Mouse (Mus musculus) forebrain, embryonic 14.5 days (tissue): ENCODE results near the gene Add3. TPM values are rescaled to one million over a fixed set of nuclear protein-coding genes. Genes with fewer than 3 reads are reported as not detected.

Experiments used
- ATAC-seq: fragments of 200-750 bp; cut with Nextera tagmentation; 2 replicates; pipeline ENCODE4 v1.8.0; 2017; ENCODE audit warnings: mild to moderate bottlenecking, moderate library complexity
- DNase-seq: peaks from one replicate; pipeline ENCODE4 v3.0.0-alpha.2; 2015; ENCODE audit warnings: low spot score
- H3K27ac ChIP-seq: fragments of 300-500 bp; sonication (generic); 2 replicates; pipeline ENCODE4 v1.5.1; 2014; ENCODE audit warnings: low read depth, mild to moderate bottlenecking, control low read depth, low read length, moderate library complexity
- H3K27me3 ChIP-seq: fragments of 300-500 bp; sonication (generic); replicated peaks from 2 replicates; pipeline ENCODE4 v1.6.1; 2014; ENCODE audit warnings: low read length, control low read depth, mixed read lengths; ENCODE audit not compliant: control insufficient read depth, insufficient read depth
- H3K36me3 ChIP-seq: fragments of 300-500 bp; sonication (generic); 2 replicates; pipeline ENCODE4 v1.6.1; 2014; ENCODE audit warnings: low read length, control low read depth; ENCODE audit not compliant: control insufficient read depth, insufficient read depth
- H3K4me1 ChIP-seq: fragments of 300-500 bp; sonication (generic); 2 replicates; pipeline ENCODE4 v1.6.1; 2014; ENCODE audit warnings: antibody characterized with exemption, low read length, control low read depth; ENCODE audit not compliant: control insufficient read depth, insufficient read depth
- H3K4me2 ChIP-seq: fragments of 300-500 bp; sonication (generic); 2 replicates; pipeline ENCODE4 v1.6.1; 2014; ENCODE audit warnings: mild to moderate bottlenecking, control low read depth, low read length
- H3K4me3 ChIP-seq: fragments of 300-500 bp; sonication (generic); 2 replicates; pipeline ENCODE4 v1.5.1; 2014; ENCODE audit warnings: low read depth, low read length, control low read depth
- H3K9ac ChIP-seq: fragments of 300-500 bp; sonication (generic); 2 replicates; pipeline ENCODE4 v1.6.1; 2014; ENCODE audit warnings: mild to moderate bottlenecking, low read length, control low read depth, moderate library complexity
- H3K9me3 ChIP-seq: fragments of 300-500 bp; sonication (generic); replicated peaks from 2 replicates; pipeline ENCODE4 v1.6.1; 2016; ENCODE audit warnings: low read length, control low read depth, mixed read lengths; ENCODE audit not compliant: control insufficient read depth
- WGBS: fragments of 180-500 bp; shearing (Covaris S2); extraction: QIAGEN DNeasy Blood & Tissue Kit; methylation state at CpG from one replicate; pipeline ENCODE4 v1.1.7; 2014; 5-methylcytosine and 5-hydroxymethylcytosine counted together
- polyA plus RNA-seq: library from polyadenylated mRNA; unstranded; fragments of >200 nt; fragmentation: Nextera tagmentation; extraction: Ambion mirVana; gene quantifications from 2 replicates; pipeline ENCODE4 v1.2.1, GENCODE M21; 2014

Gene Add3
- polyA plus RNA-seq, 1 experiment from 2014 or later: 25.2 TPM

- DNase-seq: no peak
- H3K4me2 ChIP-seq: no peak overlapping the region
- 91% methylated on average over 2 of the region's 2 CpGs for WGBS
- no peaks in the 10 kb centered on the region for H3K4me1 ChIP-seq
- no peaks in the 10 kb centered on the region for H3K9me3 ChIP-seq
- H3K9ac ChIP-seq: no peak overlapping the region
- no peak overlapping the region for H3K27ac ChIP-seq
- ATAC-seq: no peak
- no peak overlapping the region for H3K4me3 ChIP-seq
- H3K36me3 ChIP-seq: no peaks in the 10 kb centered on the region
- H3K27me3 ChIP-seq: no peaks in the 10 kb centered on the region
Measured at GRCm38 (mm10) chr19:53174034-53174433, 33.8 kb downstream of the Add3 start.

- 74% methylated on average over 5 of the region's 5 CpGs for WGBS
- Histone ChIP-seq H3K4me1 (no peaks in the 10 kb centered on the region), H3K4me3 (no peak overlapping the region), H3K9me3 (no peaks in the 10 kb centered on the region), H3K4me2 (no peak overlapping the region), H3K36me3 (no peaks in the 10 kb centered on the region), H3K27ac (no peak overlapping the region), H3K27me3 (no peaks in the 10 kb centered on the region), H3K9ac (no peak overlapping the region)
- ATAC-seq: no peak
- DNase-seq: no peak
Measured at GRCm38 (mm10) chr19:53175550-53175949, 35.3 kb downstream of the Add3 start.

GRCm38 (mm10) chr19:53176518-53176917 is 36.3 kb downstream of the Add3 start:
- no peak for ATAC-seq
- DNase-seq: no peak
- H3K4me2 ChIP-seq: no peak overlapping the region
- no peaks in the 10 kb centered on the region for H3K4me1 ChIP-seq
- H3K4me3 ChIP-seq: no peak overlapping the region
- H3K9me3 ChIP-seq: no peaks in the 10 kb centered on the region
- H3K27ac ChIP-seq: no peak overlapping the region
- H3K9ac ChIP-seq: no peak overlapping the region
- WGBS: 90% methylated on average over 4 of the region's 4 CpGs
- no peaks in the 10 kb centered on the region for H3K36me3 ChIP-seq
- H3K27me3 ChIP-seq: no peaks in the 10 kb centered on the region

- Histone ChIP-seq H3K4me1 (no peaks in the 10 kb centered on the region), H3K27me3 (no peaks in the 10 kb centered on the region), H3K9ac (no peak overlapping the region), H3K4me2 (no peak overlapping the region), H3K27ac (no peak overlapping the region), H3K4me3 (no peak overlapping the region), H3K36me3 (no peaks in the 10 kb centered on the region), H3K9me3 (no peaks in the 10 kb centered on the region)
- WGBS: 93% methylated on average over 20 of the region's 20 CpGs
- DNase-seq (no peak), ATAC-seq (no peak)
Measured at GRCm38 (mm10) chr19:53178611-53179528, 38.6 kb downstream of the Add3 start.

- Histone ChIP-seq H3K9me3 (no peaks in the 10 kb centered on the region), H3K36me3 (no peaks in the 10 kb centered on the region), H3K4me3 (no peak overlapping the region), H3K27ac (no peak overlapping the region), H3K27me3 (no peaks in the 10 kb centered on the region), H3K4me1 (no peaks in the 10 kb centered on the region), H3K4me2 (no peak overlapping the region), H3K9ac (no peak overlapping the region)
- whole genome bisulfite sequencing: 86% methylated on average over 12 of the region's 12 CpGs
- ATAC-seq: no peak
- DNase-seq: no peak
Measured at GRCm38 (mm10) chr19:53180168-53180803, 40.0 kb downstream of the Add3 start.

GRCm38 (mm10) chr19:53181003-53181861 is 41.0 kb downstream of the Add3 start:
- 80% methylated on average over 19 of the region's 19 CpGs for WGBS
- no peaks in the 10 kb centered on the region for H3K36me3 ChIP-seq
- no peak overlapping the region for H3K4me2 ChIP-seq
- no peak for ATAC-seq
- DNase-seq: peak; percentile 44
- H3K27ac ChIP-seq: no peak overlapping the region
- H3K9ac ChIP-seq: no peak overlapping the region
- H3K9me3 ChIP-seq: no peaks in the 10 kb centered on the region
- H3K4me1 ChIP-seq: no peaks in the 10 kb centered on the region
- H3K4me3 ChIP-seq: no peak overlapping the region
- H3K27me3 ChIP-seq: no peaks in the 10 kb centered on the region

GRCm38 (mm10) chr19:53183620-53184019 is 43.4 kb downstream of the Add3 start:
- no peak overlapping the region for H3K27ac ChIP-seq
- no peaks in the 10 kb centered on the region for H3K9me3 ChIP-seq
- ATAC-seq (no peak), DNase-seq (no peak)
- H3K4me1 ChIP-seq: no peaks in the 10 kb centered on the region
- no peak overlapping the region for H3K9ac ChIP-seq
- no peaks in the 10 kb centered on the region for H3K36me3 ChIP-seq
- H3K27me3 ChIP-seq: no peaks in the 10 kb centered on the region
- no peak overlapping the region for H3K4me2 ChIP-seq
- H3K4me3 ChIP-seq: no peak overlapping the region
- WGBS: 80% methylated on average over 9 of the region's 9 CpGs

- Histone ChIP-seq H3K9me3 (no peaks in the 10 kb centered on the region), H3K4me3 (no peak overlapping the region), H3K27ac (no peak overlapping the region), H3K9ac (no peak overlapping the region), H3K27me3 (no peaks in the 10 kb centered on the region), H3K36me3 (no peaks in the 10 kb centered on the region), H3K4me1 (no peaks in the 10 kb centered on the region), H3K4me2 (no peak overlapping the region)
- no peak for DNase-seq
- ATAC-seq: no peak
- WGBS: 59% methylated on average over 10 of the region's 10 CpGs
Measured at GRCm38 (mm10) chr19:53184216-53184615, 44.0 kb downstream of the Add3 start.
